Mouse (Mus musculus): ENCODE data around the gene Khdrbs2. TPM values are rescaled to one million over a fixed set of nuclear protein-coding genes. Genes with fewer than 3 reads are reported as not detected.
"Not testable (repeated sequence)": the region's sequence is repeated elsewhere in the genome, so short reads cannot be mapped to it uniquely, and the experiment has no call there.

Gene Khdrbs2
- polyA plus RNA-seq, 1 experiment from 2014 or later = 3.8 TPM

GRCm38 (mm10) chr1:32471502-32472214 is 299.1 kb downstream of the Khdrbs2 start:
- H3K9ac ChIP-seq = no peak overlapping the region
- no peak for ATAC-seq (ENCODE audit: insufficient number of reproducible peaks, low FRiP score, low TSS enrichment, low read depth)
- 89% methylated on average over 11 of the region's 11 CpGs for WGBS
- H3K4me2 ChIP-seq = no peak overlapping the region
- H3K27ac ChIP-seq = no peak overlapping the region
- no peaks in the 10 kb centered on the region for H3K4me1 ChIP-seq
- no peaks in the 10 kb centered on the region for H3K27me3 ChIP-seq
- no peak overlapping the region for H3K4me3 ChIP-seq
- no peaks in the 10 kb centered on the region for H3K9me3 ChIP-seq
- no peaks in the 10 kb centered on the region for H3K36me3 ChIP-seq

GRCm38 (mm10) chr1:32487944-32488343 is 315.4 kb downstream of the Khdrbs2 start:
- H3K4me3 ChIP-seq = no peak overlapping the region
- no peaks in the 10 kb centered on the region for H3K9me3 ChIP-seq
- H3K36me3 ChIP-seq = no peaks in the 10 kb centered on the region
- H3K4me1 ChIP-seq = no peaks in the 10 kb centered on the region
- no peak overlapping the region for H3K9ac ChIP-seq
- WGBS = 64% methylated on average over 2 of the region's 2 CpGs
- H3K27me3 ChIP-seq = no peaks in the 10 kb centered on the region
- no peak for ATAC-seq (ENCODE audit: insufficient number of reproducible peaks, low FRiP score, low TSS enrichment, low read depth)
- no peak overlapping the region for H3K27ac ChIP-seq
- no peak overlapping the region for H3K4me2 ChIP-seq

GRCm38 (mm10) chr1:32503381-32503780 is 330.9 kb downstream of the Khdrbs2 start:
- 79% methylated on average over 6 of the region's 6 CpGs for WGBS
- Histone ChIP-seq H3K9ac (no peak overlapping the region), H3K4me3 (no peak overlapping the region), H3K27ac (no peak overlapping the region), H3K9me3 (no peaks in the 10 kb centered on the region), H3K4me2 (no peak overlapping the region), H3K27me3 (no peaks in the 10 kb centered on the region), H3K4me1 (no peaks in the 10 kb centered on the region), H3K36me3 (no peaks in the 10 kb centered on the region)
- ATAC-seq (ENCODE audit: insufficient number of reproducible peaks, low FRiP score, low TSS enrichment, low read depth) = no peak

- not testable (repeated sequence) for H3K4me3 ChIP-seq; H3K36me3 ChIP-seq; H3K4me2 ChIP-seq; H3K9me3 ChIP-seq; H3K27ac ChIP-seq; H3K9ac ChIP-seq; H3K4me1 ChIP-seq; ATAC-seq (ENCODE audit: insufficient number of reproducible peaks, low FRiP score, low TSS enrichment, low read depth); H3K27me3 ChIP-seq
- WGBS = 77% methylated on average over 3 of the region's 7 CpGs
Measured at GRCm38 (mm10) chr1:32547194-32547593, 374.7 kb downstream of the Khdrbs2 start, which contains the start of gene Gm5415. Gm5415 (minus strand) TSS chr1:32547294.

GRCm38 (mm10) chr1:32553459-32553858 is 380.9 kb downstream of the Khdrbs2 start:
- ATAC-seq (ENCODE audit: insufficient number of reproducible peaks, low FRiP score, low TSS enrichment, low read depth) = no peak
- 76% methylated on average over 3 of the region's 3 CpGs for WGBS

GRCm38 (mm10) chr1:32553925-32554324 is 381.4 kb downstream of the Khdrbs2 start:
- no peak overlapping the region for H3K9ac ChIP-seq
- H3K27ac ChIP-seq = no peak overlapping the region
- 39% methylated on average over 4 of the region's 4 CpGs for WGBS
- H3K4me2 ChIP-seq = no peak overlapping the region
- H3K36me3 ChIP-seq = no peaks in the 10 kb centered on the region
- no peaks in the 10 kb centered on the region for H3K4me1 ChIP-seq
- no peak for ATAC-seq (ENCODE audit: insufficient number of reproducible peaks, low FRiP score, low TSS enrichment, low read depth)
- no peaks in the 10 kb centered on the region for H3K27me3 ChIP-seq
- H3K9me3 ChIP-seq = no peaks in the 10 kb centered on the region
- no peak overlapping the region for H3K4me3 ChIP-seq

More at GRCm38 (mm10) chr1:32553459-32553858, 380.9 kb downstream of the Khdrbs2 start:
- Histone ChIP-seq H3K27ac (no peak overlapping the region), H3K4me1 (no peaks in the 10 kb centered on the region), H3K36me3 (no peaks in the 10 kb centered on the region), H3K27me3 (no peaks in the 10 kb centered on the region), H3K9me3 (no peaks in the 10 kb centered on the region), H3K4me3 (no peak overlapping the region), H3K9ac (no peak overlapping the region), H3K4me2 (no peak overlapping the region)

GRCm38 (mm10) chr1:32568901-32569300 is 396.4 kb downstream of the Khdrbs2 start:
- H3K4me3 ChIP-seq = no peak overlapping the region
- no peak overlapping the region for H3K27ac ChIP-seq
- no peaks in the 10 kb centered on the region for H3K4me1 ChIP-seq
- H3K9ac ChIP-seq = no peak overlapping the region
- no peaks in the 10 kb centered on the region for H3K9me3 ChIP-seq
- no peak for ATAC-seq (ENCODE audit: insufficient number of reproducible peaks, low FRiP score, low TSS enrichment, low read depth)
- 79% methylated on average over 2 of the region's 2 CpGs for WGBS
- H3K4me2 ChIP-seq = no peak overlapping the region
- H3K27me3 ChIP-seq = no peaks in the 10 kb centered on the region
- H3K36me3 ChIP-seq = no peaks in the 10 kb centered on the region

GRCm38 (mm10) chr1:32626060-32626459 is 453.5 kb downstream of the Khdrbs2 start:
- ATAC-seq (ENCODE audit: insufficient number of reproducible peaks, low FRiP score, low TSS enrichment, low read depth) = no peak
- no peak overlapping the region for H3K4me3 ChIP-seq
- H3K9me3 ChIP-seq = no peaks in the 10 kb centered on the region
- 75% methylated on average over 1 of the region's 1 CpGs for WGBS
- H3K36me3 ChIP-seq = no peaks in the 10 kb centered on the region
- H3K9ac ChIP-seq = no peak overlapping the region
- no peaks in the 10 kb centered on the region for H3K27me3 ChIP-seq
- H3K4me1 ChIP-seq = no peaks in the 10 kb centered on the region
- H3K27ac ChIP-seq = no peak overlapping the region
- H3K4me2 ChIP-seq = no peak overlapping the region

GRCm38 (mm10) chr1:32632415-32633354 is 460.2 kb downstream of the Khdrbs2 start:
- no peaks in the 10 kb centered on the region for H3K27me3 ChIP-seq
- no peak overlapping the region for H3K27ac ChIP-seq
- no peaks in the 10 kb centered on the region for H3K4me1 ChIP-seq
- no peak overlapping the region for H3K9ac ChIP-seq
- no peaks in the 10 kb centered on the region for H3K36me3 ChIP-seq
- 64% methylated on average over 5 of the region's 5 CpGs for WGBS
- no peak for ATAC-seq (ENCODE audit: insufficient number of reproducible peaks, low FRiP score, low TSS enrichment, low read depth)
- H3K4me3 ChIP-seq = no peak overlapping the region
- no peaks in the 10 kb centered on the region for H3K9me3 ChIP-seq
- no peak overlapping the region for H3K4me2 ChIP-seq

- no peaks in the 10 kb centered on the region for H3K36me3 ChIP-seq
- no peak for ATAC-seq (ENCODE audit: insufficient number of reproducible peaks, low FRiP score, low TSS enrichment, low read depth)
- H3K9me3 ChIP-seq = no peaks in the 10 kb centered on the region
- H3K4me3 ChIP-seq = no peak overlapping the region
- H3K9ac ChIP-seq = no peak overlapping the region
- H3K4me1 ChIP-seq = no peaks in the 10 kb centered on the region
- H3K27ac ChIP-seq = no peak overlapping the region
- H3K27me3 ChIP-seq = no peaks in the 10 kb centered on the region
- 91% methylated on average over 4 of the region's 4 CpGs for WGBS
- H3K4me2 ChIP-seq = no peak overlapping the region
Measured at GRCm38 (mm10) chr1:32633404-32633803, 460.9 kb downstream of the Khdrbs2 start.

GRCm38 (mm10) chr1:32639118-32639517 is 466.6 kb downstream of the Khdrbs2 start:
- no peaks in the 10 kb centered on the region for H3K9me3 ChIP-seq
- H3K9ac ChIP-seq = no peak overlapping the region
- H3K36me3 ChIP-seq = no peaks in the 10 kb centered on the region
- no peak overlapping the region for H3K4me2 ChIP-seq
- no peaks in the 10 kb centered on the region for H3K4me1 ChIP-seq
- WGBS = 90% methylated on average over 5 of the region's 5 CpGs
- no peak overlapping the region for H3K4me3 ChIP-seq
- no peaks in the 10 kb centered on the region for H3K27me3 ChIP-seq
- ATAC-seq (ENCODE audit: insufficient number of reproducible peaks, low FRiP score, low TSS enrichment, low read depth) = no peak
- no peak overlapping the region for H3K27ac ChIP-seq

GRCm38 (mm10) chr1:32649647-32650209 is 477.2 kb downstream of the Khdrbs2 start:
- ATAC-seq (ENCODE audit: insufficient number of reproducible peaks, low FRiP score, low TSS enrichment, low read depth) = no peak
- Histone ChIP-seq H3K9me3 (no peaks in the 10 kb centered on the region), H3K4me2 (no peak overlapping the region), H3K36me3 (no peaks in the 10 kb centered on the region), H3K4me1 (no peaks in the 10 kb centered on the region), H3K27ac (no peak overlapping the region), H3K27me3 (no peaks in the 10 kb centered on the region), H3K4me3 (no peak overlapping the region), H3K9ac (no peak overlapping the region)
- 80% methylated on average over 3 of the region's 3 CpGs for WGBS
